Mouse (Mus musculus): ENCODE measurements around the gene Atxn7l3. TPM values are rescaled to one million over a fixed set of nuclear protein-coding genes. Genes with fewer than 3 reads are reported as not detected.
A peak's percentile ranks its signal among the peaks of the same experiment; 100 is the strongest.

Atxn7l3 gene
- polyA plus RNA-seq, 1 experiment from 2014 or later, result 29.9 TPM

- under 1% methylated on average over 32 of the region's 32 CpGs for WGBS
- no peaks in the 10 kb centered on the region for H3K36me3 ChIP-seq
- peak overlapping the region; percentile 65 for H3K9ac ChIP-seq
- peak overlapping the region; percentile 75 for H3K27ac ChIP-seq
- peak overlapping the region; percentile 36 for H3K4me3 ChIP-seq
- peaks cover 30% of the 10 kb centered on the region for H3K4me1 ChIP-seq (replicated peaks)
- H3K27me3 ChIP-seq, result no peaks in the 10 kb centered on the region
- peak overlapping the region; percentile 62 for H3K4me2 ChIP-seq
- no peaks in the 10 kb centered on the region for H3K9me3 ChIP-seq
- peak; percentile 81 for ATAC-seq (ENCODE audit: low FRiP score)
Measured at GRCm38 (mm10) chr11:102244926-102245449, 51.4 kb downstream of the Atxn7l3 start.

GRCm38 (mm10) chr11:102241874-102242273 lies 54.6 kb downstream of the Atxn7l3 start:
- Histone ChIP-seq H3K4me2 (no peak overlapping the region), H3K9me3 (no peaks in the 10 kb centered on the region), H3K4me1 (replicated peaks) (peaks cover 19% of the 10 kb centered on the region), H3K27me3 (no peaks in the 10 kb centered on the region), H3K27ac (no peak overlapping the region), H3K9ac (no peak overlapping the region), H3K36me3 (no peaks in the 10 kb centered on the region), H3K4me3 (no peak overlapping the region)
- ATAC-seq (ENCODE audit: low FRiP score), result no peak
- WGBS, result 51% methylated on average over 5 of the region's 5 CpGs

- no peak overlapping the region for H3K4me3 ChIP-seq
- no peaks in the 10 kb centered on the region for H3K9me3 ChIP-seq
- H3K9ac ChIP-seq, result no peak overlapping the region
- no peak overlapping the region for H3K4me2 ChIP-seq
- H3K4me1 ChIP-seq (replicated peaks), result peaks cover 19% of the 10 kb centered on the region
- no peaks in the 10 kb centered on the region for H3K27me3 ChIP-seq
- H3K27ac ChIP-seq, result no peak overlapping the region
- 92% methylated on average over 5 of the region's 5 CpGs for WGBS
- no peak for ATAC-seq (ENCODE audit: low FRiP score)
- no peaks in the 10 kb centered on the region for H3K36me3 ChIP-seq
Measured at GRCm38 (mm10) chr11:102241246-102241645, 55.2 kb downstream of the Atxn7l3 start.

- H3K4me1 ChIP-seq (replicated peaks), result peaks cover 15% of the 10 kb centered on the region
- H3K9me3 ChIP-seq, result no peaks in the 10 kb centered on the region
- H3K4me2 ChIP-seq, result no peak overlapping the region
- no peak for ATAC-seq (ENCODE audit: low FRiP score)
- H3K36me3 ChIP-seq, result no peaks in the 10 kb centered on the region
- H3K27ac ChIP-seq, result no peak overlapping the region
- H3K4me3 ChIP-seq, result no peak overlapping the region
- H3K27me3 ChIP-seq, result no peaks in the 10 kb centered on the region
- WGBS, result 88% methylated on average over 6 of the region's 6 CpGs
- no peak overlapping the region for H3K9ac ChIP-seq
Measured at GRCm38 (mm10) chr11:102240636-102241035, 55.8 kb downstream of the Atxn7l3 start.

Other genes starting within 250 kb of the Atxn7l3 start
- gene Mpp2, start 208.1 kb downstream of the Atxn7l3 start, polyA plus RNA-seq (2015; fragmentation: Nextera tagmentation; extraction: Ambion mirVana), result 24.1 and 24.9 TPM in 2 replicates
- gene Ppy, start 195.3 kb downstream of the Atxn7l3 start, polyA plus RNA-seq (2015; fragmentation: Nextera tagmentation; extraction: Ambion mirVana), result not detected in 2 replicates
- 3.3 and 7.5 TPM in 2 replicates for gene Pyy, start 188.8 kb downstream of the Atxn7l3 start, polyA plus RNA-seq (2015; fragmentation: Nextera tagmentation; extraction: Ambion mirVana)
- not detected in 2 replicates for gene Nags, start 151.1 kb downstream of the Atxn7l3 start, polyA plus RNA-seq (2015; fragmentation: Nextera tagmentation; extraction: Ambion mirVana)
- gene Tmem101, start 140.2 kb downstream of the Atxn7l3 start, polyA plus RNA-seq (2015; fragmentation: Nextera tagmentation; extraction: Ambion mirVana), result 37.9 and 38.1 TPM in 2 replicates
- 144 and 148 TPM in 2 replicates for gene Lsm12, start 111.3 kb downstream of the Atxn7l3 start, polyA plus RNA-seq (2015; fragmentation: Nextera tagmentation; extraction: Ambion mirVana)
- 30.0 and 37.2 TPM in 2 replicates for gene G6pc3, start 107.0 kb downstream of the Atxn7l3 start, polyA plus RNA-seq (2015; fragmentation: Nextera tagmentation; extraction: Ambion mirVana)
- gene Hdac5, start 66.5 kb downstream of the Atxn7l3 start, polyA plus RNA-seq (2015; fragmentation: Nextera tagmentation; extraction: Ambion mirVana), result 82.0 and 85.4 TPM in 2 replicates
- gene BC030867, start 47.7 kb downstream of the Atxn7l3 start, polyA plus RNA-seq (2015; fragmentation: Nextera tagmentation; extraction: Ambion mirVana), result 3.8 TPM in 2 replicates
- gene Asb16, start 27.9 kb downstream of the Atxn7l3 start, polyA plus RNA-seq (2015; fragmentation: Nextera tagmentation; extraction: Ambion mirVana), result not detected in 2 replicates
- 81.3 and 82.8 TPM in 2 replicates for gene Tmub2, start 11.7 kb downstream of the Atxn7l3 start, polyA plus RNA-seq (2015; fragmentation: Nextera tagmentation; extraction: Ambion mirVana)
- gene Ubtf, start 23.1 kb upstream of the Atxn7l3 start, polyA plus RNA-seq (2015; fragmentation: Nextera tagmentation; extraction: Ambion mirVana), result 77.1 and 82.7 TPM in 2 replicates
- gene Slc4a1, start 69.6 kb upstream of the Atxn7l3 start, polyA plus RNA-seq (2015; fragmentation: Nextera tagmentation; extraction: Ambion mirVana), result 4.4 and 5.0 TPM in 2 replicates
- gene Rundc3a, start 96.8 kb upstream of the Atxn7l3 start, polyA plus RNA-seq (2015; fragmentation: Nextera tagmentation; extraction: Ambion mirVana), result 135 and 144 TPM in 2 replicates
- 139 and 147 TPM in 2 replicates for gene Slc25a39, start 111.3 kb upstream of the Atxn7l3 start, polyA plus RNA-seq (2015; fragmentation: Nextera tagmentation; extraction: Ambion mirVana)
- 76.5 and 77.3 TPM in 2 replicates for gene Grn, start 133.7 kb upstream of the Atxn7l3 start, polyA plus RNA-seq (2015; fragmentation: Nextera tagmentation; extraction: Ambion mirVana)
- 15.9 and 17.1 TPM in 2 replicates for gene Fam171a2, start 151.1 kb upstream of the Atxn7l3 start, polyA plus RNA-seq (2015; fragmentation: Nextera tagmentation; extraction: Ambion mirVana)
- gene Itga2b, start 173.5 kb upstream of the Atxn7l3 start, polyA plus RNA-seq (2015; fragmentation: Nextera tagmentation; extraction: Ambion mirVana), result 5.9 and 6.2 TPM in 2 replicates

All from hindbrain, embryonic 13.5 days (tissue).